Comparison of ENCODE assay signal across 20 mouse cellular contexts in genomic region chr2:103953050-103953835, GRCm38 (mm10). TPM values are rescaled to one million over a fixed set of nuclear protein-coding genes. Genes with fewer than 3 reads are reported as not detected.
DNase-seq lines count a peak whose midpoint lies in the region; ATAC-seq lines count a peak whose summit lies in the region.
"Had no signal": no experiment of that assay in that cellular context is flagged by ENCODE, and none has a peak within 500 bp of the region (broad histone marks: within the 10 kb centered on the region; RNA-seq: fewer than 3 reads in every experiment).

No protein-coding gene starts in this region.

- H3K4me3 ChIP-seq in neural tube, embryonic 15.5 days (replicated peaks): no peak overlapping the region
- H3K4me3 ChIP-seq: embryonic facial prominence, embryonic 15.5 days; heart, embryonic 12.5 days; left cerebral cortex, adult 2 months; limb, embryonic 10.5 days had no signal

- H3K27me3 ChIP-seq in neural tube, embryonic 15.5 days (replicated peaks): no peaks in the 10 kb centered on the region

- H3K27ac ChIP-seq in neural tube, embryonic 15.5 days (replicated peaks): no peak overlapping the region
- H3K27ac ChIP-seq: embryonic facial prominence, embryonic 15.5 days; left cerebral cortex, adult 2 months; limb, embryonic 10.5 days; stomach, postnatal 0 days had no signal

- 83% methylated on average over 6 of the region's 6 CpGs for WGBS in neural tube, embryonic 15.5 days

- H3K9me3 ChIP-seq in neural tube, embryonic 15.5 days (replicated peaks): no peaks in the 10 kb centered on the region
- H3K9me3 ChIP-seq: embryonic facial prominence, embryonic 15.5 days; heart, embryonic 12.5 days; limb, embryonic 10.5 days had no signal

- H3K4me2 ChIP-seq in neural tube, embryonic 15.5 days: no peak overlapping the region
- H3K4me2 ChIP-seq: embryonic facial prominence, embryonic 15.5 days; heart, embryonic 12.5 days had no signal

- no peaks in the 10 kb centered on the region for H3K4me1 ChIP-seq in neural tube, embryonic 15.5 days
- H3K4me1 ChIP-seq: embryonic facial prominence, embryonic 15.5 days had no signal

- 0 out of 2 replicates have a peak, but pooled peaks have one; percentile 13 for ATAC-seq in frontal cortex, adult (ENCODE audit: low TSS enrichment)
- peak; percentile 59; the same call in 1 of the 2 replicates for ATAC-seq in neural tube, embryonic 15.5 days (ENCODE audit: low FRiP score)
- ATAC-seq: inflammation-experienced regulatory T-cells, adult 6 months had no signal

- intact Hi-C loops in left cerebral cortex, postnatal 4 days (cut with DNase I): no loop called here

- H3K9ac ChIP-seq in neural tube, embryonic 15.5 days (replicated peaks): no peak overlapping the region
- H3K9ac ChIP-seq: embryonic facial prominence, embryonic 15.5 days; heart, embryonic 12.5 days had no signal

- H3K36me3 ChIP-seq in neural tube, embryonic 15.5 days: no peaks in the 10 kb centered on the region
- H3K36me3 ChIP-seq: embryonic facial prominence, embryonic 15.5 days; heart, embryonic 12.5 days; limb, embryonic 10.5 days had no signal

- no peak for DNase-seq in frontal cortex, postnatal 10 days (ENCODE audit: low spot score in 2 of 2)
- peak; percentile 58 for DNase-seq in left cerebral cortex, postnatal 4 days
- no peak for DNase-seq in left cerebral cortex, adult 11 months (ENCODE audit: low spot score)
- peak; percentile 19 to 40 for DNase-seq in layer of hippocampus, adult 8-10 months (ENCODE audit: low spot score in 2 of 2)
- DNase-seq in frontal cortex, adult 2 months (ENCODE audit: extremely low spot score in 1 of 2, low spot score in 1 of 2): no peak
- DNase-seq: cerebellum, postnatal 36 days; heart, adult 11 months; heart, postnatal 14 days; kidney, adult 8-10 months; kidney, postnatal 25 days; lung, adult 2 months; right cerebral cortex, adult 18-20 months had no signal

RNA-seq across cellular contexts. Expression of gene Lmo2, which starts 4.5 kb away (rescaled TPM):
- total RNA-seq in left cerebral cortex, postnatal 4 days (2021): 10 to 100 TPM; 20.4 to 21.0 TPM
- total RNA-seq in layer of hippocampus, adult 8-10 months (2022): 10 to 100 TPM; 16.1 to 29.7 (median 21.3) TPM
- 49.6 and 55.4 TPM in 2 replicates for polyA plus RNA-seq in neural tube, embryonic 15.5 days (2015; fragmentation: Nextera tagmentation; extraction: Ambion mirVana)
- 31.1 and 32.8 TPM in 2 replicates for polyA plus RNA-seq in frontal cortex, adult 2 months (2012; rRNA removed)

Comparison
In these comparisons a context has a peak if more than half of its experiments do, and no peak if none do; other contexts are left out.
1. DNase-seq: peak in left cerebral cortex, postnatal 4 days (single experiment) and layer of hippocampus, adult 8-10 months (2 of 2); none in frontal cortex, postnatal 10 days (0 of 2), left cerebral cortex, adult 11 months (single experiment) and frontal cortex, adult 2 months (0 of 2).